Mouse (Mus musculus) hindbrain, embryonic 11.5 days (tissue): ENCODE measurements around the gene Bend7. TPM values are rescaled to one million over a fixed set of nuclear protein-coding genes. Genes with fewer than 3 reads are reported as not detected.
A peak's percentile ranks its signal among the peaks of the same experiment; 100 is the strongest.

Experiments
- ATAC-seq: fragments of 200-750 bp; cut with Nextera tagmentation; 2 replicates; pipeline ENCODE4 v1.8.0; 2017; ENCODE audit warnings: mild to moderate bottlenecking, moderate TSS enrichment, moderate library complexity; ENCODE audit not compliant: low FRiP score
- DNase-seq: peaks from one replicate; pipeline ENCODE4 v3.0.0-alpha.2; 2015; ENCODE audit warnings: low spot score
- H3K27ac ChIP-seq: fragments of 300-500 bp; sonication (generic); 2 replicates; pipeline ENCODE4 v1.5.1; 2014; ENCODE audit warnings: mild to moderate bottlenecking, low read depth, low read length
- H3K27me3 ChIP-seq: fragments of 300-500 bp; sonication (generic); 2 replicates; pipeline ENCODE4 v1.6.1; 2014; ENCODE audit warnings: mild to moderate bottlenecking, low read length, moderate library complexity, mixed read lengths; ENCODE audit not compliant: control insufficient read depth, insufficient read depth
- H3K36me3 ChIP-seq: fragments of 300-500 bp; sonication (generic); 2 replicates; pipeline ENCODE4 v1.6.1; 2014; ENCODE audit warnings: mild to moderate bottlenecking, low read length, moderate library complexity, mixed read lengths; ENCODE audit not compliant: control insufficient read depth, insufficient read depth
- H3K4me1 ChIP-seq: fragments of 300-500 bp; sonication (generic); replicated peaks from 2 replicates; pipeline ENCODE4 v1.6.1; 2014; ENCODE audit warnings: low read length, mixed read lengths; ENCODE audit not compliant: control insufficient read depth, insufficient read depth
- H3K4me2 ChIP-seq: fragments of 300-500 bp; sonication (generic); replicated peaks from 2 replicates; pipeline ENCODE4 v1.6.1; 2014; ENCODE audit warnings: mild to moderate bottlenecking, low read depth, low read length
- H3K4me3 ChIP-seq: fragments of 300-500 bp; sonication (generic); 2 replicates; pipeline ENCODE4 v1.5.1; 2014; ENCODE audit warnings: low read depth, low read length
- H3K9ac ChIP-seq: fragments of 300-500 bp; sonication (generic); 2 replicates; pipeline ENCODE4 v1.6.1; 2014; ENCODE audit warnings: low read depth, low read length
- H3K9me3 ChIP-seq: fragments of 300-500 bp; sonication (generic); 2 replicates; pipeline ENCODE4 v1.6.1; 2016; ENCODE audit warnings: low read length; ENCODE audit not compliant: control insufficient read depth
- WGBS: fragments of 180-500 bp; shearing (Covaris S2); extraction: QIAGEN DNeasy Blood & Tissue Kit; methylation state at CpG from one replicate; pipeline ENCODE4 v1.1.7; 2014; 5-methylcytosine and 5-hydroxymethylcytosine counted together
- polyA plus RNA-seq: library from polyadenylated mRNA; unstranded; fragments of >200 nt; fragmentation: Nextera tagmentation; extraction: Ambion mirVana; gene quantifications from 2 replicates; pipeline ENCODE4 v1.2.1, GENCODE M21; 2014

Gene Bend7
- polyA plus RNA-seq, 1 experiment from 2014 or later, result 5.0 TPM

DNA sequence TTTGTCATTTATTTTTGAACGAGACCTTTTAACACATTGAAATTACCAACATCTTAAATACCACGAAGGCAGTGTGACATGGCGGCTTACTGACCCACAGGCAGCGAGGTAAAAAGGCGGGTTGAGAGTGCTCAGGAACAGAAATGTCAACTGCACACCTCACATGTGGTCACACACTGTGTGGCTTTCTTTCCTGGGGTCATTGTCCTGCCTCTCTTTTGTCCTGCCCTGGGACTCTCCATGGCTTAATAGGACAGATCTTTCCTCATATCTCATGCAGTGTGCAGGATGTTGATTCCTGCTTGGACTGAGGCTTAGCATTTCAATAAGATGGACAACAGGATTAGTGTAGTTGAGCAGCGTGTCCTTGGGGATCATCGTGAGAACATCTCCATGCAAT lies 69.6 kb downstream of the Bend7 start:
- Histone ChIP-seq H3K36me3 (no peaks in the 10 kb centered on the region), H3K27me3 (no peaks in the 10 kb centered on the region), H3K27ac (no peak overlapping the region), H3K9ac (no peak overlapping the region), H3K9me3 (no peaks in the 10 kb centered on the region), H3K4me1 (0 out of 2 replicates have a peak, but pooled peaks cover 3% of the 10 kb centered on the region), H3K4me2 (no peak overlapping the region), H3K4me3 (no peak overlapping the region)
- DNase-seq (no peak), ATAC-seq (no peak)
- WGBS, result 81% methylated on average over 7 of the region's 7 CpGs

DNA sequence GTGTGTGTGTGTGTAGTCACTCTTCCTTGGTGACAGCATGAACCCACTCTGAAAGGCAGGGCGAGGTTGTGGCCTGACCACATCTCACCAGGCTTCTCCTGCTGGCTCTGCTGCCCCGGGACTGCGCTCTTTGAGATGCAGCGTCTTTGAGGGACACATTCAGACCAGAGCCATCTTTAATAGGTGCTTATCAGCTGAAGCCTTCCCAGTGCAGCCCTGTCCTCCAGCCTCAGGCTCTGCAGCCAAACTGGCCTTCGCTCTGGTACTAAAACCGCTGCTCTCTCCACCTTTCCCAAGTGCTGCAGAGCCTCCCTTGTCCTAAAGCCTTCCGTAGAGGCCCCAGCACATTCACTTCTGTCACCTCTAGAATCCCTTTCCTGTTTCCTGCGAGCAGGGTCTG lies 74.0 kb downstream of the Bend7 start:
- WGBS, result 92% methylated on average over 8 of the region's 8 CpGs
- Histone ChIP-seq H3K36me3 (no peaks in the 10 kb centered on the region), H3K27me3 (no peaks in the 10 kb centered on the region), H3K4me3 (no peak overlapping the region), H3K9ac (no peak overlapping the region), H3K27ac (no peak overlapping the region), H3K9me3 (no peaks in the 10 kb centered on the region), H3K4me1 (no peaks in the 10 kb centered on the region), H3K4me2 (no peak overlapping the region)
- ATAC-seq (no peak), DNase-seq (no peak)

DNA sequence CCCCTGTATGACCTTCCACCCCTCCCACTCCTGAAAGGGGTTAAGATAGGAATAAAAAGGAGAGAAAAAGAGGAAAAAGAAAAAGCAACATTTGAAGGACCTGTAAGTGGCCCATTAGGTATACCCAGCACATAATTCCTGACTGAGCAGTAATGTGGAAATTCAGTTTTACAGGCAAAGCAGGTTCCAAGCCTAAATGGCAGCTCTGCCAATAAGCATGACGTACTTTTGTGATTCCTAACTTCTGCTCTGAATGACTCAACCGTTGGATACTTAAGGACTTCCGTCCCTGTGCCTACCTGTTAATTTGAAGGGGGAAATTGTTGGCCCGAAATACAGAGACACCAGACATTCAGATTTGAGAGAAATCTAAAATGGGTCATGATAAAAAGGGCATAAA lies 74.9 kb downstream of the Bend7 start:
- Histone ChIP-seq H3K9me3 (no peaks in the 10 kb centered on the region), H3K4me1 (no peaks in the 10 kb centered on the region), H3K4me2 (no peak overlapping the region), H3K9ac (no peak overlapping the region), H3K27ac (no peak overlapping the region), H3K27me3 (no peaks in the 10 kb centered on the region), H3K36me3 (no peaks in the 10 kb centered on the region), H3K4me3 (no peak overlapping the region)
- no peak for ATAC-seq
- no peak for DNase-seq
- WGBS, result 97% methylated on average over 4 of the region's 4 CpGs

DNA sequence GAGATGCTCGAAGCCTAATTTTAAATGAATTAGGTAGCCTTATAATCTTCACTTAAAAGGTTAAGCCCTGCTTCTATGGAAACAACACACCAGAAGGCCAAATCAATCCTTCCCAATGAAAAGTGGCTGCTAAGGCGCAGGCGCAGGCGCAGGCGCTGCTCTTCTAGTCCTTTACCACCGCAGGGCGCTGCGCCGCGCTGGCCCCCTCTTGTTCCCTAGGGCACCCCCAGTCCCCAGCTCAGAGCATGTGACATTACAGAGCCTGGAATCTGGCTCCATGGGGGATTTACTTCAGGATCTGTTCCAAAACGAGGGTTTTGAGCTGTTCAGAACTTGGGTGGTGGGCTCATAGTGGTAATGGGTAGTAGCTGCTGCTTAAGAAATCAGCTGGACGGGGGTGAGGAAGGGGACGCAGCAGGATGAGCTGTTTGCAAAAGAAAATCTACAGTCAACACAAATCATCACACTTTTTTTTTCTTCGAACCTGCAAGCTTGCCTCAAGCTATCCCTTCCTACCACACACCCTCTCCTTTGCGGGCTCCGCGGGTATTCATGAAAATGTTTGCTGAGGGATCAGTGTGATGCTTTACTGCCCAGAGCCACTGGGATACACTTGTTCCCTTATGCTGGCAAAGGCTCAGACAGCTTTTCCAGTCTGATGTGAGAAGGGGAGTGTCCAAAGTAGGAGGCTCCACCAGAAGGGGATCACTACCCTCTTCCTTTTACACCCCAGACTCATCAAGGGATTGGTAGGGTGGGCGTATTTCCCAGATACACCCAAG lies 85.0 kb downstream of the Bend7 start:
- no peak for DNase-seq
- WGBS, result 56% methylated on average over 18 of the region's 18 CpGs
- ATAC-seq, result peak; percentile 47; the same call in 1 of the 2 replicates
- H3K4me1 ChIP-seq, result no peaks in the 10 kb centered on the region; the same call in 1 of the 2 replicates
- H3K4me2 ChIP-seq, result no peak overlapping the region
- H3K27me3 ChIP-seq, result no peaks in the 10 kb centered on the region
- H3K9me3 ChIP-seq, result no peaks in the 10 kb centered on the region
- no peak overlapping the region for H3K4me3 ChIP-seq
- no peak overlapping the region for H3K27ac ChIP-seq
- no peak overlapping the region for H3K9ac ChIP-seq
- no peaks in the 10 kb centered on the region for H3K36me3 ChIP-seq

DNA sequence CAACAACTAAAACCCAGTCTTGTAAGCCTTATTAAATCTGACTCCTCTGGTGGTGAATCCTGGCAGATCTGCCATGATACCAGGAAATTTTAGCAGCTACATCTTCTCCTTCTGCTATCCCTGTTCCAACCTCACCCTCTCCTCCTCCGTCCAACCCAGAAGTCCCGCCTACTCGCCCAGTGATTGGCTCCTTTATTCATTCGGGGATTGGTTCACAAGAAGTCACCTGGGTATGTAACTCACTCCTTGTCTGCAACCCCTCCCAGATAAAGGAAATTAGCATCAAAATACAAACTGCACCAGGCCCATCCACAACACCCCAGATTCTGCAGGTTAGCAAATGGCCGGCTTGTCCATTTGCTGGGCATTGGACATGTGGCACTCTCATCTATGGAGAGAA lies 98.7 kb downstream of the Bend7 start:
- H3K9me3 ChIP-seq, result no peaks in the 10 kb centered on the region
- no peaks in the 10 kb centered on the region for H3K27me3 ChIP-seq
- ATAC-seq (no peak), DNase-seq (no peak)
- H3K4me3 ChIP-seq, result no peak overlapping the region
- no peak overlapping the region for H3K4me2 ChIP-seq
- WGBS, result 43% methylated on average over 5 of the region's 5 CpGs
- 0 out of 2 replicates have a peak, but pooled peaks cover 3% of the 10 kb centered on the region for H3K4me1 ChIP-seq
- no peak overlapping the region for H3K9ac ChIP-seq
- no peak overlapping the region for H3K27ac ChIP-seq
- H3K36me3 ChIP-seq, result no peaks in the 10 kb centered on the region

DNA sequence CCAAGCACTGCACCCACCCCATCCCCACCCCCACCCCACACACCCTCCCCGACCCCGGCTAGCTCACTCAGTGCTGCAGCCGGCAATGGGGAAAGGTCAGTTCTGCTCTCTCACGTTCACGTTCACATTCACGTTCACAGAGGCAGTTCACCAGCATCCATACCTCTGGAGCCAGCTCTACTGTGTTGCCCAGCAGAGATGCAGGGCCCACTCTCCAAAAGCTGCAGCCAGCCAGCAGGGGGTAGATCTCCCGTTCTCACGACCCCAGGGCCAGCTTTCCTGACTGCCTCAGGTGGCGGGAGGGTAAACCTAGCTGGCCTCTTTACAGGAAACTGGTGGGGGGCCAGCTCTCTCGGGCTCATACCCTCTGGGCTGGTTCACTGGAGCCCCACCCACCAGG lies 100.0 kb downstream of the Bend7 start:
- Histone ChIP-seq H3K4me3 (no peak overlapping the region), H3K4me2 (0 out of 2 replicates have a peak overlapping the region, but pooled peaks have one; percentile 18), H3K36me3 (no peaks in the 10 kb centered on the region), H3K9me3 (no peaks in the 10 kb centered on the region), H3K4me1 (0 out of 2 replicates have a peak, but pooled peaks cover 3% of the 10 kb centered on the region), H3K9ac (no peak overlapping the region), H3K27ac (no peak overlapping the region), H3K27me3 (no peaks in the 10 kb centered on the region)
- 10% methylated on average over 10 of the region's 10 CpGs for WGBS
- ATAC-seq, result peak; percentile 30; the same call in 1 of the 2 replicates
- DNase-seq, result no peak

DNA sequence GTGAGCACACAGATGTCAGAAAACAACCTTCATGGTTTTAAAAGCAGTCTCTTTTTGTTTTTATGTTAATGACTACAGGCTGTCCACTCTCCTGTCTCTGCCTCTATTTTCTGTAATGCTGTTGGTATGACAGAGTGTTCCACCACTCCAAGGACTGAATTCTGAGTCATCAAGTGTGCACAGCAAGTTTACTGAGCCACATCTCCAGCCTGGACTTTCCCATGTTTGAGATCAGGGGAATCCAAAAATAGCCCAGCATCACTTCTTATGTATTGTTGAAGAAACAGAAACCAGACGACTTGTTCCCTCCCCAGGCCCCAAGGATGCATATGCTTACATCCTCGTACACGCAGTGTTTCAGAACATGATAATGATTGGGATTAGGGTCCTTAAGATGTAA lies 102.6 kb downstream of the Bend7 start:
- Histone ChIP-seq H3K4me3 (no peak overlapping the region), H3K27me3 (no peaks in the 10 kb centered on the region), H3K9ac (no peak overlapping the region), H3K36me3 (no peaks in the 10 kb centered on the region), H3K4me1 (0 out of 2 replicates have a peak, but pooled peaks cover 3% of the 10 kb centered on the region), H3K4me2 (no peak overlapping the region), H3K9me3 (no peaks in the 10 kb centered on the region), H3K27ac (no peak overlapping the region)
- 91% methylated on average over 3 of the region's 3 CpGs for WGBS
- ATAC-seq, result no peak
- no peak for DNase-seq

DNA sequence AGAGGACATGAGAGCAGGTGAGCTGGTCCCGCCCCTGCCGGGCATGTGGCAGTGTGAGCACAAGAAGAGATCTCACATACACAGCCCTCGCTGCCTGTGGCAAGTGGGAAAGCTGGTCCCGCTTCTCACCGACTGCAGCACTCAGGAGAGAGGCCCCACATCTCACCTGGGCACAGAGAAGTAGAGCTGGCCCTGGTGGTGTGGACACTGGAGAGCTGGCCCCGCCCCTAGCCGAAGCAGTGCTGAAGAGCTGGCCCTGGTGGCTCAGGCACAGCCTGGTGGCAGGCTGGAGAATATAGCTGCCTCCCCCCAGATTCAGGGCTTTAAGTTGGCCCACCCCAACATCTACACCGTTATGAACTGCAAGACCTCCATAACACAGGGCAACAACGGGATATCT lies 106.4 kb downstream of the Bend7 start:
- no peak overlapping the region for H3K4me2 ChIP-seq
- H3K9ac ChIP-seq, result no peak overlapping the region
- no peak overlapping the region for H3K27ac ChIP-seq
- no peaks in the 10 kb centered on the region for H3K27me3 ChIP-seq
- DNase-seq (no peak), ATAC-seq (no peak)
- WGBS, result 73% methylated on average over 9 of the region's 9 CpGs
- H3K9me3 ChIP-seq, result no peaks in the 10 kb centered on the region
- no peaks in the 10 kb centered on the region for H3K36me3 ChIP-seq
- no peaks in the 10 kb centered on the region for H3K4me1 ChIP-seq
- H3K4me3 ChIP-seq, result no peak overlapping the region

DNA sequence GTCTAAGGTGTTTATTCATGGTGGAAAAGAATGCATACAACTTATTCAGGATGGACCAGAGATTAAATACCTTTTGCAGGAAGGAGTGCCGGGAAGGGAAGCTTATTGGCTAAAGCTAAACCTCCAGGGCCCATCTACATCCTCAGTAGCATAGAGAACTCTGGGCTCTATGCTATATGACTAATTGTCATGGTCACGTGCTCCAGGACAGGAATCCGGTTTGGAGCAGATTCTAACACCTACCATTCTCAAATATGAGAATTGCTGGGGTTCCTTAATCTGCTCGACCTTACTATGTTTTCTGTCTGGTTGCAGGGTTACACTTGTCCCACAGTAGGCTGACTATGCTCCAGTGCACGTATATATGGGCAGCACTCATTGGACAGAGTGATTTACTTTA lies 110.4 kb downstream of the Bend7 start:
- Histone ChIP-seq H3K9me3 (no peaks in the 10 kb centered on the region), H3K27me3 (no peaks in the 10 kb centered on the region), H3K9ac (no peak overlapping the region), H3K36me3 (no peaks in the 10 kb centered on the region), H3K4me1 (no peaks in the 10 kb centered on the region), H3K27ac (no peak overlapping the region), H3K4me2 (no peak overlapping the region), H3K4me3 (no peak overlapping the region)
- DNase-seq, result no peak
- WGBS, result 80% methylated on average over 5 of the region's 5 CpGs
- ATAC-seq, result no peak
